Mouse (Mus musculus): ENCODE data around the gene Faah. TPM values are rescaled to one million over a fixed set of nuclear protein-coding genes. Genes with fewer than 3 reads are reported as not detected.
A peak's percentile ranks its signal among the peaks of the same experiment; 100 is the strongest.

The Faah gene
- polyA plus RNA-seq, 1 experiment, result 0.08 TPM

DNA sequence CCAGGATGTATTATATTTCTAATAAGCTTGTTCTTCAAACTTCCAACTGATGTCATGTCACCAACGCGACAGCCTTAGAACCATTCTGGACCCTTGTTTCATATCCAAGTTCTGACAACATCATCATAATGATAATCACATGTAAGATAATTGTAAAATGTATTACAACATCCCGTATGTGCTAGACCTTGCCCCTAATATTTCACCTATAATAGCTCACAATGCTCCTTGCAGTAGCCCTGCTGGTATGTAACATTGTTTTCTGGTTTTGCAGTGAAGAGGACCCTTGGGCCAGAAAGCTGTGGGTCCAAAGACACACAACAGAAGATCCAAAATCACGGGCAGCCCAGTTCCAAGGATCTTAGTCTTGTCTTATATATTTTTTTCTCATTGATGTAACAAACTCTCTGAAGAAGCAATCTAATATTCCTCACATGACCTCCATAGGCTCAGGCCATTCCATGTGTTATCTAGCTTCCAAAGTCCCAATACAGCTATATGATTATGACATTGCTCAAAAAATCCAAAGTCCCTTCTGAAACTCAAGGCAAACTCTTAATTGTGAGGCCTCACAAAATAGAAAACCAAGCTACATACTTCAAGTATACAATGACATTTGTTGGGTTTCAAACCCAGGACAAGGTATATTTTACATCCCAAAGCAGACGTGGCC lies 29.7 kb downstream of the Faah start:
- Histone ChIP-seq H3ac (ENCODE audit: control insufficient read depth, insufficient read length) (no peak overlapping the region), H3K27me3 (ENCODE audit: control insufficient read depth, insufficient read depth, insufficient read length) (peaks cover 37% of the 10 kb centered on the region), H3K4me2 (ENCODE audit: low read depth) (no peak overlapping the region), H3K4me3 (no peak overlapping the region), H3K79me2 (ENCODE audit: control insufficient read depth, insufficient read depth) (no peaks in the 10 kb centered on the region), H3K36me3 (ENCODE audit: control insufficient read depth, insufficient read depth) (no peaks in the 10 kb centered on the region)
- TF ChIP-seq USF1 (IDR thresholded peaks at IDR 0.05; ENCODE audit: low read depth), result no peak
- no peak for TF ChIP-seq E2F4 (IDR thresholded peaks at IDR 0.05; ENCODE audit: insufficient read depth)
- no peak for TF ChIP-seq MYOG (IDR thresholded peaks at IDR 0.05; ENCODE audit: control insufficient read depth in 1 of 3, insufficient read depth in 1 of 3, insufficient read length in 2 of 3, low read depth in 2 of 3)
- no peak for TF ChIP-seq TCF3 (IDR thresholded peaks at IDR 0.05; ENCODE audit: insufficient read length, low read depth)
- TF ChIP-seq TCF12 (IDR thresholded peaks at IDR 0.05; ENCODE audit: insufficient read depth, poor library complexity, severe bottlenecking), result no peak
- no peak for TF ChIP-seq SRF (IDR thresholded peaks at IDR 0.05; ENCODE audit: control insufficient read depth, insufficient read length, low read depth)
- TF ChIP-seq MAX (IDR thresholded peaks at IDR 0.05; ENCODE audit: low read depth), result no peak
- TF ChIP-seq REST (IDR thresholded peaks at IDR 0.05; ENCODE audit: insufficient read depth, insufficient read length), result no peak
- no peak for TF ChIP-seq POLR2AphosphoS2 (IDR thresholded peaks at IDR 0.05; ENCODE audit: insufficient read length, low read depth)
- TF ChIP-seq CEBPB (IDR thresholded peaks at IDR 0.05; ENCODE audit: insufficient read depth, poor library complexity, severe bottlenecking), result no peak
- no peak for TF ChIP-seq POLR2A (IDR thresholded peaks at IDR 0.05; ENCODE audit: insufficient read length, low read depth)
- TF ChIP-seq MYOD1 (IDR thresholded peaks at IDR 0.05; ENCODE audit: control insufficient read depth in 1 of 3, insufficient read length in 2 of 3, low read depth in 2 of 3), result no peak

- H3K27me3 ChIP-seq (ENCODE audit: control insufficient read depth, insufficient read depth, insufficient read length), result peaks cover 36% of the 10 kb centered on the region
- no peaks in the 10 kb centered on the region for H3K36me3 ChIP-seq (ENCODE audit: control insufficient read depth, insufficient read depth)
- H3K4me2 ChIP-seq (ENCODE audit: low read depth), result no peak overlapping the region
- H3K4me3 ChIP-seq, result no peak overlapping the region
- H3K79me2 ChIP-seq (ENCODE audit: control insufficient read depth, insufficient read depth), result no peaks in the 10 kb centered on the region
- H3ac ChIP-seq (ENCODE audit: control insufficient read depth, insufficient read length), result no peak overlapping the region
- TF ChIP-seq REST (IDR thresholded peaks at IDR 0.05; ENCODE audit: insufficient read depth, insufficient read length), result no peak
- TF ChIP-seq POLR2A (IDR thresholded peaks at IDR 0.05; ENCODE audit: insufficient read length, low read depth), result no peak
- no peak for TF ChIP-seq TCF3 (IDR thresholded peaks at IDR 0.05; ENCODE audit: insufficient read length, low read depth)
- TF ChIP-seq E2F4 (IDR thresholded peaks at IDR 0.05; ENCODE audit: insufficient read depth), result no peak
Observed at GRCm38 (mm10) chr4:115987436-115987835, 30.3 kb downstream of the Faah start.

GRCm38 (mm10) chr4:115984967-115985366 lies 32.8 kb downstream of the Faah start:
- Histone ChIP-seq H3K4me3 (no peak overlapping the region), H3K27me3 (ENCODE audit: control insufficient read depth, insufficient read depth, insufficient read length) (peaks cover 29% of the 10 kb centered on the region), H3K79me2 (ENCODE audit: control insufficient read depth, insufficient read depth) (no peaks in the 10 kb centered on the region), H3K36me3 (ENCODE audit: control insufficient read depth, insufficient read depth) (no peaks in the 10 kb centered on the region), H3K4me2 (ENCODE audit: low read depth) (peak overlapping the region; percentile 22), H3ac (ENCODE audit: control insufficient read depth, insufficient read length) (no peak overlapping the region)
- TF ChIP-seq POLR2A (IDR thresholded peaks at IDR 0.05; ENCODE audit: insufficient read length, low read depth) (no peak), CEBPB (IDR thresholded peaks at IDR 0.05; ENCODE audit: insufficient read depth, poor library complexity, severe bottlenecking) (no peak), E2F4 (IDR thresholded peaks at IDR 0.05; ENCODE audit: insufficient read depth) (no peak)

- no peak overlapping the region for H3K4me3 ChIP-seq
- H3ac ChIP-seq (ENCODE audit: control insufficient read depth, insufficient read length), result no peak overlapping the region
- no peaks in the 10 kb centered on the region for H3K36me3 ChIP-seq (ENCODE audit: control insufficient read depth, insufficient read depth)
- no peak for TF ChIP-seq REST (IDR thresholded peaks at IDR 0.05; ENCODE audit: insufficient read depth, insufficient read length)
- TF ChIP-seq USF1 (IDR thresholded peaks at IDR 0.05; ENCODE audit: low read depth), result no peak
- no peak for TF ChIP-seq POLR2A (IDR thresholded peaks at IDR 0.05; ENCODE audit: insufficient read length, low read depth)
- no peak for TF ChIP-seq POLR2AphosphoS2 (IDR thresholded peaks at IDR 0.05; ENCODE audit: insufficient read length, low read depth)
- H3K79me2 ChIP-seq (ENCODE audit: control insufficient read depth, insufficient read depth), result no peaks in the 10 kb centered on the region
- peak overlapping the region; percentile 39 for H3K4me2 ChIP-seq (ENCODE audit: low read depth)
- peaks cover 37% of the 10 kb centered on the region for H3K27me3 ChIP-seq (ENCODE audit: control insufficient read depth, insufficient read depth, insufficient read length)
Observed at GRCm38 (mm10) chr4:115984111-115984510, 33.6 kb downstream of the Faah start.

DNA sequence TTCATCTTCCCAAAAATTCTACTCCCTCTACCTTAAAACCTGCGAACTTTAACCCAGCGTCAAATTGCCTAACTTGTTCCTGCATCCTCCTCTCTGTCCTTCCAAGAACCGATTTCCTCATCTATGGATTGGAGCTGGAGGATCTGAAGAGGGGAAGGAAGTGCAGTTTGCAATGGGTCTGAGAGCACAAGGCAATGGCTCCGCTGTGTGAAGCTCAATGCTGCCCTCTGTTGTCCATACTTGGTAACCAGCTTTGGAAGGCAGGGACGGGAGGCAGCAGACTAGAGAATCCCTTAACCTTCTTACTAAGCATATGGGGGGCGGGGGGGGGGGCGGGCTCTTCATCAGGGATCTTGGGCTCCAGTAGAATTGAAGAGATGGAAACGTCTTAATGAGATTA lies 37.0 kb downstream of the Faah start:
- peaks cover 46% of the 10 kb centered on the region for H3K27me3 ChIP-seq (ENCODE audit: control insufficient read depth, insufficient read depth, insufficient read length)
- no peak overlapping the region for H3K4me3 ChIP-seq
- H3K4me2 ChIP-seq (ENCODE audit: low read depth), result no peak overlapping the region
- TF ChIP-seq POLR2AphosphoS2 (IDR thresholded peaks at IDR 0.05; ENCODE audit: insufficient read length, low read depth) (no peak), MAX (IDR thresholded peaks at IDR 0.05; ENCODE audit: low read depth) (no peak), TCF12 (IDR thresholded peaks at IDR 0.05; ENCODE audit: insufficient read depth, poor library complexity, severe bottlenecking) (no peak), SRF (IDR thresholded peaks at IDR 0.05; ENCODE audit: control insufficient read depth, insufficient read length, low read depth) (no peak), USF1 (IDR thresholded peaks at IDR 0.05; ENCODE audit: low read depth) (no peak), TCF3 (IDR thresholded peaks at IDR 0.05; ENCODE audit: insufficient read length, low read depth) (no peak), CEBPB (IDR thresholded peaks at IDR 0.05; ENCODE audit: insufficient read depth, poor library complexity, severe bottlenecking) (no peak), POLR2A (IDR thresholded peaks at IDR 0.05; ENCODE audit: insufficient read length, low read depth) (no peak), REST (IDR thresholded peaks at IDR 0.05; ENCODE audit: insufficient read depth, insufficient read length) (no peak), MYOD1 (IDR thresholded peaks at IDR 0.05; ENCODE audit: control insufficient read depth in 1 of 3, insufficient read length in 2 of 3, low read depth in 2 of 3) (no peak), E2F4 (IDR thresholded peaks at IDR 0.05; ENCODE audit: insufficient read depth) (no peak), MYOG (IDR thresholded peaks at IDR 0.05; ENCODE audit: control insufficient read depth in 1 of 3, insufficient read depth in 1 of 3, insufficient read length in 2 of 3, low read depth in 2 of 3) (no peak)
- H3K79me2 ChIP-seq (ENCODE audit: control insufficient read depth, insufficient read depth), result no peaks in the 10 kb centered on the region
- no peak overlapping the region for H3ac ChIP-seq (ENCODE audit: control insufficient read depth, insufficient read length)
- H3K36me3 ChIP-seq (ENCODE audit: control insufficient read depth, insufficient read depth), result no peaks in the 10 kb centered on the region
